Mouse (Mus musculus) forebrain, postnatal 0 days (tissue): ENCODE measurements around the gene Myh11. TPM values are rescaled to one million over a fixed set of nuclear protein-coding genes. Genes with fewer than 3 reads are reported as not detected.

ENCODE experiments used
- ATAC-seq: fragments of 200-750 bp; cut with Nextera tagmentation; 2 replicates; pipeline ENCODE4 v1.8.0; 2017; ENCODE audit warnings: mild to moderate bottlenecking, moderate library complexity
- DNase-seq: peaks from one replicate; pipeline ENCODE4 v3.0.0-alpha.2; 2015
- H3K27ac ChIP-seq: fragments of 300-500 bp; sonication (generic); 2 replicates; pipeline ENCODE4 v1.5.1; 2014; ENCODE audit warnings: low read depth, mild to moderate bottlenecking, antibody characterized with exemption, low read length, moderate library complexity, mixed read lengths
- H3K27me3 ChIP-seq: fragments of 300-500 bp; sonication (generic); 2 replicates; pipeline ENCODE4 v1.6.1; 2014; ENCODE audit warnings: mild to moderate bottlenecking, low read length, mixed read lengths; ENCODE audit not compliant: insufficient read depth
- H3K36me3 ChIP-seq: fragments of 300-500 bp; sonication (generic); 2 replicates; pipeline ENCODE4 v1.6.1; 2014; ENCODE audit warnings: mild to moderate bottlenecking, moderate library complexity; ENCODE audit not compliant: insufficient read depth
- H3K4me1 ChIP-seq: fragments of 300-500 bp; sonication (generic); 2 replicates; pipeline ENCODE4 v1.6.1; 2014; ENCODE audit warnings: antibody characterized with exemption; ENCODE audit not compliant: insufficient read depth
- H3K4me2 ChIP-seq: fragments of 300-500 bp; sonication (generic); 2 replicates; pipeline ENCODE4 v1.6.1; 2014; ENCODE audit warnings: low read depth, mild to moderate bottlenecking, moderate library complexity
- H3K4me3 ChIP-seq: fragments of 300-500 bp; sonication (generic); 2 replicates; pipeline ENCODE4 v1.5.1; 2014; ENCODE audit warnings: low read depth, low read length, mixed read lengths
- H3K9ac ChIP-seq: fragments of 300-500 bp; sonication (generic); 2 replicates; pipeline ENCODE4 v1.6.1; 2014; ENCODE audit warnings: mild to moderate bottlenecking
- H3K9me3 ChIP-seq: fragments of 300-500 bp; sonication (generic); 2 replicates; pipeline ENCODE4 v1.6.1; 2016; ENCODE audit warnings: low read length
- CTCF ChIP-seq: sonication (generic); IDR thresholded peaks from 2 replicates; pipeline ENCODE4 v1.5.1; 2016; ENCODE audit warnings: antibody characterized with exemption, control low read depth, low read depth
- WGBS: fragments of 180-500 bp; shearing (Covaris S2); extraction: QIAGEN DNeasy Blood & Tissue Kit; methylation state at CpG from one replicate; pipeline ENCODE4 v1.1.7; 2014; 5-methylcytosine and 5-hydroxymethylcytosine counted together
- polyA plus RNA-seq: library from polyadenylated mRNA; unstranded; fragments of >200 nt; fragmentation: Nextera tagmentation; extraction: Ambion mirVana; gene quantifications from 2 replicates; pipeline ENCODE4 v1.2.1, GENCODE M21; 2015
- total RNA-seq: library from RNA; depleted of rRNA; stranded (reverse); fragments of >200 nt; gene quantifications from 2 replicates; pipeline ENCODE4 v1.2.3, GENCODE M21; 2014

Gene Myh11
- total and polyA plus RNA-seq, 2 experiments from 2014 or later: 0.52 to 2.0 TPM

DNA sequence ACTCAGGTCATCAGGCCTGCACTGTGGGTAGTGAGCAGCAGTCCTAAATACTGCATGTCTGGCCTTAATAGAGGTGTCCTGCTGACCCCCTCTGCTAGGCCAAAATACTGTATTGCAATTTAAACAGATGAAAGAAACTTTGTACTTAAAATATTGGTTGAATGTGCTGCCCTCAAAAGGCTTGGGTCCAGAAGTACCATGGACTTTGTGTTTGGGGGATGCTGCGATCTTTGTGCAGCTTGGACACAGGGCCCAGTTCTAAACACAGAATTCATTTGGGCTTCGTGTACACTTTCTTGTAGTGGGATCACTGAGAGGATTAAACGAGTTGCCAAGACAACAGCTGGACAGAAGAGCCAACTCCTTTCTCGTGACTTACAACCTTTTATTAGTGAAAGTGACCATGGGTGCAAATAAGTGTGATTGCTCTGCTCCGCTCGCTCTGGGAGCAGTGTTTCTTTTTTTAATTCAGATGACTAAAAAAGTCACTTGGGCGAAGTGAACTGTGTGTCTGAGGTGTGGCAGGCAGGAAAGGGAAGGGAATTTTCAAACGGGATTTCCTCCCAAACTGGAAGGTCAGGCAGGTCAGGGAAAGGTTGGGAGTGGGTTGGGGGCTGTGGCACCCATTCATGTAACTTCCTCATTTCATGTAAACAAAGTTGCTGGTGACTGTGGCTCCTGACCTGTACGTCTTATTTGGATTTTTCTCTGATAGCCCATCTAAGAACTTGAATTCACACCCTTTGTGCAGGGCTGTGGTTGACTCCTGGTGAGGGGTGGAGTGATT is 96.8 kb downstream of the Myh11 start:
- Histone ChIP-seq H3K36me3 (0 out of 2 replicates have a peak, but pooled peaks cover 4% of the 10 kb centered on the region), H3K4me1 (no peaks in the 10 kb centered on the region), H3K4me3 (no peak overlapping the region), H3K27ac (no peak overlapping the region), H3K9me3 (no peaks in the 10 kb centered on the region), H3K27me3 (no peaks in the 10 kb centered on the region), H3K9ac (no peak overlapping the region), H3K4me2 (no peak overlapping the region)
- TF ChIP-seq CTCF: no peak
- no peak for ATAC-seq
- DNase-seq: no peak
- 52% methylated on average over 9 of the region's 9 CpGs for WGBS

DNA sequence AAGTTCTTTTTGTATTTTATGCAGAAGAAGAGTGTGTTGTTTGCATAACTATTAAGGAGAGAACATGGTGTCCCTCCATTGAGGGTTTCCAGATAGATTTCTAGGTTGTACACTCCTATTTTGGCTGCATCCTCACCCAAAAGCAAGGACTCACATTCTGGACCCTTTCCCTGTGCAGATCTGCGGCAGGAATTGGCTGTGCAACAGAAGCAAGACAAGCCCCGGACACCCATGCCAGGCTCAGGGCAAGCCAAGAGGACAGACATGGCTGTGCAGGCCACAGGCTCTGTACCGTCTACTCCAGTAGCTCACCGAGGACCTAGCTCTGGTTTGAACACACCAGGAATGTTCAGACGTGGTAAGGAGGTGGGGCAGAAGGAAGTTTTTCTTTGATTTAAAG is 105.7 kb downstream of the Myh11 start:
- Histone ChIP-seq H3K4me2 (no peak overlapping the region), H3K27me3 (no peaks in the 10 kb centered on the region), H3K36me3 (peaks cover 1% of the 10 kb centered on the region; the same call in 1 of the 2 replicates), H3K9me3 (no peaks in the 10 kb centered on the region), H3K27ac (no peak overlapping the region), H3K4me1 (no peaks in the 10 kb centered on the region), H3K4me3 (no peak overlapping the region), H3K9ac (no peak overlapping the region)
- ATAC-seq (no peak), DNase-seq (no peak)
- no peak for TF ChIP-seq CTCF
- 91% methylated on average over 5 of the region's 5 CpGs for WGBS

DNA sequence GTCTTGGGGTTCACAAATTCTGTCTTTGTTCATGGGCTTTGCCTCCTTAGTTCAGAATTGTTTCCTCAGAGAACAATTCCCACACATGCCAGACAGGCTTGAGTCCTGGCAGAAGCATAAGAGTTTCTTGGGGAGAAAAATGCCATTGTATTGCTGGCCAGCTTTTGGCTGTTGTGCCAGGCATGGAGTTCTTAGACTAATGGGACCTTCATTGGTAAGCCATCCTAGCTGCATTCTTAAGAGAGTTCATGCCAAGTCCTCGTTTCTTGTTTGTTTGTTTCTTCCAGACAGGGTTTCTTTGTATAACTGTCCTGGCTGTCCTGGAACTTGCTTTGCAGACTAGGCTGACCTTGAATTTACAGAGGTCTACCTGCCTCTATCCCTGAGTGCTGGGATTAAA is 107.3 kb downstream of the Myh11 start:
- ATAC-seq (no peak; the same call in 1 of the 2 replicates), DNase-seq (no peak)
- H3K36me3 ChIP-seq: no peaks in the 10 kb centered on the region; the same call in 1 of the 2 replicates

DNA sequence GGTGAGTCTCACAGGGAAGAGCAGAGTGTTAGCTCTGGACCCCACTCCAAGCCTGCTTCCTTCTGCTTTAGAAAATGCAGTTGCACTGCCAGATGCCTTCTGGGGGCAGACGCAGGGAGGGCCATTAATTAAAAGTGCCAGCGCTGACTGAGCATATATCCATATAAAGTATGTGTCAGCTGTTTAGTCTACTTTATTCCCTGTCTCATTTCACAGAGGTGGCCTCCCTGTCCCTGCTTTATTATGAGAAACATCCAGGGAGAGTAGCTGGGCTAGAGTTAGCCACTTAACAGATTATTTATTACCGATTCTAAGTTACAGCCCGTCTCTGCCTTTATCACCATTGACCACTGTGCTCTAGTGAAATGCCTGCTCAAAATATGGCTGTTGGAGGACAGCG is 108.8 kb downstream of the Myh11 start:
- ATAC-seq (no peak), DNase-seq (no peak)
- no peak for TF ChIP-seq CTCF
- H3K36me3 ChIP-seq: no peaks in the 10 kb centered on the region; the same call in 1 of the 2 replicates
- no peaks in the 10 kb centered on the region for H3K4me1 ChIP-seq
- no peak overlapping the region for H3K4me2 ChIP-seq
- H3K9ac ChIP-seq: no peak overlapping the region
- no peaks in the 10 kb centered on the region for H3K9me3 ChIP-seq
- no peaks in the 10 kb centered on the region for H3K27me3 ChIP-seq
- WGBS: 91% methylated on average over 5 of the region's 5 CpGs
- no peak overlapping the region for H3K27ac ChIP-seq
- no peak overlapping the region for H3K4me3 ChIP-seq

More for the DNA sequence above, 107.3 kb downstream of the Myh11 start:
- 33% methylated on average over 1 of the region's 1 CpGs for WGBS
- Histone ChIP-seq H3K27ac (no peak overlapping the region), H3K9me3 (no peaks in the 10 kb centered on the region), H3K9ac (no peak overlapping the region), H3K4me2 (no peak overlapping the region), H3K27me3 (no peaks in the 10 kb centered on the region), H3K4me1 (no peaks in the 10 kb centered on the region), H3K4me3 (no peak overlapping the region)
- TF ChIP-seq CTCF: no peak

DNA sequence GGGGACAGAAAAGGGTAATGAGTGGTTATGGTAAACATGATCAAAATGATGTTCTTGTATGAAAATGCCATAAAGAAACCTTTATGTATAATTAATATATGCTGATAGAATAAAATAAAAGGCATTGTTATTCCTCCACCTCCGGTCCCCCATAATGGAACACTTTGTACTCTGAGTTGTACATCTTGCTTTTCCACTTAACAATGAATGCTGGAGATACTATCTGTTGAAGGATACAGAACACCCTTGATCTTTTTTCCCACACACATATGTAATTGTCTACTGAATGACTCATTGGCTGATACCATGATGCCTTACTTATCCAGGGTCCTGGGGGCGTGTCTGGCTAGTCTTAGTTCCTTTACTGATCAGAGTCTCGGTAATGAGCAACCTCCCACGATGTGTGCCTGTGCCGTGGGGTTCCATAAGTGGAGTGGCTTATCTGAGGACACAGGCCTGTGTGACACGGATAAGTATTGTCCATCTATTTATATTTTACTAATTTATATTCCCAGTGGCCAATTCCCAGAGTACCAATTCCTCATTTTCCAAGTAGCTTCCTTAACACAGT is 110.9 kb downstream of the Myh11 start:
- no peak overlapping the region for H3K4me2 ChIP-seq
- ATAC-seq: no peak

DNA sequence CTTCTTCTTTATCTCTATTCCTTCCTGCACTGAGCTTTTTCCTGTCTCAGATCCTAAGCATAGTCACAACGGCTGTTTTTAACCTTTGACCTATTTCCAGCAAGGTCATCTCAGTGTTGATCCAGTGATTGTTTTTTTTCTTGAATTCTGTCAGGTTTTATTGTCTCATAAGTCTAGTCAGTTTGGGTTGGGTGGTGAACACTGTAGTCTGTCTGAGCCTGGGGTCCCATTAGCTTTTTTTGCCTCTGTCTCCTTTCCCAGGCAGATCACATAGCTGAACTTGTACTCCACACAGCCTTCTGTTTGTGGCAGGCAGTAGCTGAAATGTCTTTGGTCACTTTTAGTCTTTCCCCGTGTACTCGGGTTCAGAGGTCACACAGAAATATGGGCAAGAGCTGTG is 113.1 kb downstream of the Myh11 start:
- Histone ChIP-seq H3K36me3 (no peaks in the 10 kb centered on the region), H3K9me3 (no peaks in the 10 kb centered on the region), H3K4me1 (no peaks in the 10 kb centered on the region), H3K27ac (no peak overlapping the region), H3K27me3 (no peaks in the 10 kb centered on the region), H3K4me3 (no peak overlapping the region), H3K9ac (no peak overlapping the region), H3K4me2 (no peak overlapping the region)
- 79% methylated on average over 3 of the region's 3 CpGs for WGBS
- no peak for ATAC-seq
- TF ChIP-seq CTCF: no peak
- DNase-seq: no peak

More for the DNA sequence above, 110.9 kb downstream of the Myh11 start:
- no peaks in the 10 kb centered on the region for H3K9me3 ChIP-seq
- no peak for DNase-seq
- no peaks in the 10 kb centered on the region for H3K36me3 ChIP-seq
- H3K27me3 ChIP-seq: no peaks in the 10 kb centered on the region
- no peak overlapping the region for H3K4me3 ChIP-seq
- no peak overlapping the region for H3K27ac ChIP-seq
- 85% methylated on average over 6 of the region's 6 CpGs for WGBS
- no peak overlapping the region for H3K9ac ChIP-seq
- no peaks in the 10 kb centered on the region for H3K4me1 ChIP-seq
- no peak for TF ChIP-seq CTCF

DNA sequence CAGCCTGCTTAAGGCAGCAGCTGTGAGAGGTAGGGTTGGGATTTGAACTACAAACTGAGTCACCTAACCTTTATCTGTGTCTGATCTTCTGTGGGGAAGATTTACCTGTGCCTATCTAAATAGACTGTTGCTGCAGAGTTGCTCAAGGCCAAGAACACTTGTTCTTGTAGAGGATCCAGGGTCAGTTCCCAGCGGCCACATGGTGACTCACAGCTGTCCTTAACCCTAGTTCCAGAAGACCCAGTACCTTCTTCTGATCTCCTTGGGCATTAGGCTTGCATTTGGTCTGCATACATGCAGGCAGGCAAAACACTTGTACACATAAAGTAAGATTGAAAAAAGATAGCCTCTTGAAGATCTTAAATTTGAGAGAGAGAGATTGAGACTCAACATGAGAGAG is 121.5 kb downstream of the Myh11 start:
- Histone ChIP-seq H3K36me3 (0 out of 2 replicates have a peak, but pooled peaks cover 9% of the 10 kb centered on the region), H3K4me1 (no peaks in the 10 kb centered on the region), H3K9ac (no peak overlapping the region), H3K27me3 (no peaks in the 10 kb centered on the region), H3K4me3 (no peak overlapping the region), H3K9me3 (no peaks in the 10 kb centered on the region), H3K4me2 (no peak overlapping the region), H3K27ac (no peak overlapping the region)
- ATAC-seq: no peak
- no peak for DNase-seq
- no peak for TF ChIP-seq CTCF
- 93% methylated on average over 1 of the region's 1 CpGs for WGBS
